Mouse (Mus musculus): Measurements from ENCODE around the gene Zc3h12a.

DNA sequence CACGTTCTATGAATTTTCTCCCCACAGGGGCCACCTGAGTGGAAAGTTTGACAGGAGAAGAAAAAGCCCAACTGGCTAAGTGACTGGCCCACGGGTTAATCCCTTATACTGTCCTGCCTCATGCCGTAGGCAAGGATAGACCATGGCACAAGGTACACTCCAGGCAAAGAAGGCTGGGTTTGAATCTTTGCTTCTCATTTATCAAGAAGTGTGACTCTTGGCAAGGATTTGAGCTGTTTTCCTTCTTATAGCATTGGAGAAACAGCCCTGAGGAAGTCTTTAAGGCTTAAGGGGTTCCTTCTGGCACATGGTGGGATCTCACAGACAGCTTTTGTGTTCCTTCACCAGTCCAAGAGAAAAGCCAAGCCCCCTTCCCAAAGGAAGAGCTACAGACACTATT is 1.5 kb downstream of the Zc3h12a start:
- TF ChIP-seq CTCF (IDR thresholded peaks at IDR 0.05; ENCODE audit: extremely low read depth, insufficient read length, insufficient replicate concordance, low read depth, low read length) (no peak), POLR2A (IDR thresholded peaks at IDR 0.05; ENCODE audit: low read depth, low read length) (no peak)

Measured in small intestine, adult 2 months (tissue).